Mouse (Mus musculus) CD4-positive helper T cell, adult 2 months (primary cell): ENCODE measurements at regions not wholly inside any gene's neighbourhood (a gene's known extent, or its start where the extent isn't known, plus 50 kb on each side); places are given as distances from the start of the nearest gene placed in this dataset.

ENCODE experiments used
- DNase-seq: peaks from one replicate; pipeline ENCODE4 v3.0.0-alpha.2; 2012; ENCODE audit warnings: low read depth, missing footprints, low spot score

GRCm38 (mm10) chr10:42094274-42095000 lies 76.2 kb upstream of the Armc2 start:
- DNase-seq: no peak

- no peak for DNase-seq
These were observed 75.0 kb upstream of the Armc2 start for GRCm38 (mm10) chr10:42093176-42093759.

- DNase-seq: no peak
These were observed 74.3 kb upstream of the Armc2 start for GRCm38 (mm10) chr10:42092500-42092899.

- DNase-seq: no peak
These were observed 73.4 kb upstream of the Armc2 start for GRCm38 (mm10) chr10:42091546-42092168.

- DNase-seq: no peak
These were observed 72.6 kb upstream of the Armc2 start for GRCm38 (mm10) chr10:42090806-42091205.

GRCm38 (mm10) chr10:42090147-42090546 lies 71.9 kb upstream of the Armc2 start:
- no peak for DNase-seq

GRCm38 (mm10) chr10:42089686-42090085 lies 71.4 kb upstream of the Armc2 start:
- no peak for DNase-seq

- DNase-seq: peak; percentile 27
These were observed 71.0 kb upstream of the Armc2 start for GRCm38 (mm10) chr10:42089235-42089625.

GRCm38 (mm10) chr10:42088570-42089234 lies 70.5 kb upstream of the Armc2 start:
- DNase-seq: no peak

- DNase-seq: no peak
These were observed 69.7 kb upstream of the Armc2 start for GRCm38 (mm10) chr10:42087906-42088305.

- no peak for DNase-seq
These were observed 68.4 kb upstream of the Armc2 start for GRCm38 (mm10) chr10:42086691-42087090.

- no peak for DNase-seq
These were observed 67.1 kb upstream of the Armc2 start for GRCm38 (mm10) chr10:42085295-42085694.

- DNase-seq: no peak
These were observed 64.1 kb upstream of the Armc2 start for GRCm38 (mm10) chr10:42082227-42082840.

GRCm38 (mm10) chr10:42079775-42080174 lies 61.5 kb upstream of the Armc2 start:
- no peak for DNase-seq

GRCm38 (mm10) chr10:42076711-42077110 lies 58.5 kb upstream of the Armc2 start:
- DNase-seq: no peak

- DNase-seq: no peak
These were observed 57.3 kb upstream of the Armc2 start for GRCm38 (mm10) chr10:42075545-42075944.

GRCm38 (mm10) chr10:42072758-42073157 lies 54.5 kb upstream of the Armc2 start:
- no peak for DNase-seq

GRCm38 (mm10) chr10:42072131-42072530 lies 53.9 kb upstream of the Armc2 start:
- no peak for DNase-seq

GRCm38 (mm10) chr10:42071404-42072024 lies 53.3 kb upstream of the Armc2 start:
- DNase-seq: no peak

GRCm38 (mm10) chr10:42070611-42071403 lies 52.6 kb upstream of the Armc2 start:
- no peak for DNase-seq

- no peak for DNase-seq
These were observed 51.5 kb upstream of the Armc2 start for GRCm38 (mm10) chr10:42069751-42070150.
